Mouse (Mus musculus) midbrain, embryonic 13.5 days (tissue): ENCODE measurements around the gene Setx. TPM values are rescaled to one million over a fixed set of nuclear protein-coding genes. Genes with fewer than 3 reads are reported as not detected.

Experiments
- ATAC-seq: fragments of 200-750 bp; cut with Nextera tagmentation; 2 replicates; pipeline ENCODE4 v1.8.0; 2017; ENCODE audit warnings: mild to moderate bottlenecking, moderate TSS enrichment, moderate library complexity
- H3K27ac ChIP-seq: fragments of 300-500 bp; sonication (generic); 2 replicates; pipeline ENCODE4 v1.5.1; 2015; ENCODE audit warnings: inconsistent platforms, mild to moderate bottlenecking, moderate library complexity
- H3K27me3 ChIP-seq: fragments of 300-500 bp; sonication (generic); 2 replicates; pipeline ENCODE4 v1.6.1; 2015; ENCODE audit warnings: mild to moderate bottlenecking, inconsistent platforms
- H3K36me3 ChIP-seq: fragments of 300-500 bp; sonication (generic); 2 replicates; pipeline ENCODE4 v1.6.1; 2015; ENCODE audit warnings: mild to moderate bottlenecking, inconsistent platforms
- H3K4me1 ChIP-seq: fragments of 300-500 bp; sonication (generic); replicated peaks from 2 replicates; pipeline ENCODE4 v1.6.1; 2015; ENCODE audit warnings: inconsistent platforms
- H3K4me2 ChIP-seq: fragments of 300-500 bp; sonication (generic); replicated peaks from 2 replicates; pipeline ENCODE4 v1.6.1; 2015; ENCODE audit warnings: moderate library complexity, mild to moderate bottlenecking, inconsistent platforms
- H3K4me3 ChIP-seq: fragments of 300-500 bp; sonication (generic); replicated peaks from 2 replicates; pipeline ENCODE4 v1.5.1; 2015; ENCODE audit warnings: mild to moderate bottlenecking, inconsistent platforms
- H3K9ac ChIP-seq: fragments of 300-500 bp; sonication (generic); replicated peaks from 2 replicates; pipeline ENCODE4 v1.6.1; 2015; ENCODE audit warnings: mild to moderate bottlenecking, inconsistent platforms
- H3K9me3 ChIP-seq: fragments of 300-500 bp; sonication (generic); 2 replicates; pipeline ENCODE4 v1.6.1; 2016; ENCODE audit warnings: mild to moderate bottlenecking, inconsistent platforms
- WGBS: fragments of 180-500 bp; shearing (Covaris S2); methylation state at CpG from one replicate; pipeline ENCODE4 v1.1.7; 2015; 5-methylcytosine and 5-hydroxymethylcytosine counted together
- polyA plus RNA-seq: library from polyadenylated mRNA; unstranded; fragments of >200 nt; fragmentation: Nextera tagmentation; extraction: Ambion mirVana; gene quantifications from 2 replicates; pipeline ENCODE4 v1.2.1, GENCODE M21; 2015

Gene Setx
- polyA plus RNA-seq, 1 experiment from 2014 or later, result 14.3 TPM

- 94% methylated on average over 3 of the region's 3 CpGs for WGBS
- no peak overlapping the region for H3K9ac ChIP-seq
- no peak overlapping the region for H3K27ac ChIP-seq
Measured at GRCm38 (mm10) chr2:29174887-29175286, 50.9 kb downstream of the Setx start.

GRCm38 (mm10) chr2:29179810-29180209, 55.8 kb downstream of the Setx start:
- 91% methylated on average over 4 of the region's 4 CpGs for WGBS
- no peak for ATAC-seq
- H3K4me1 ChIP-seq, result no peaks in the 10 kb centered on the region
- H3K9me3 ChIP-seq, result no peaks in the 10 kb centered on the region
- H3K4me2 ChIP-seq, result no peak overlapping the region
- no peak overlapping the region for H3K4me3 ChIP-seq
- H3K27me3 ChIP-seq, result no peaks in the 10 kb centered on the region
- H3K27ac ChIP-seq, result no peak overlapping the region
- H3K9ac ChIP-seq, result no peak overlapping the region
- peaks cover 72% of the 10 kb centered on the region for H3K36me3 ChIP-seq

More at GRCm38 (mm10) chr2:29174887-29175286, 50.9 kb downstream of the Setx start:
- Histone ChIP-seq H3K4me2 (no peak overlapping the region), H3K9me3 (no peaks in the 10 kb centered on the region), H3K36me3 (peaks cover 86% of the 10 kb centered on the region), H3K27me3 (no peaks in the 10 kb centered on the region), H3K4me1 (no peaks in the 10 kb centered on the region), H3K4me3 (no peak overlapping the region)
- no peak for ATAC-seq

- Histone ChIP-seq H3K36me3 (peaks cover 62% of the 10 kb centered on the region), H3K27ac (no peak overlapping the region), H3K4me1 (no peaks in the 10 kb centered on the region), H3K4me3 (no peak overlapping the region), H3K9ac (no peak overlapping the region), H3K4me2 (no peak overlapping the region), H3K9me3 (no peaks in the 10 kb centered on the region), H3K27me3 (no peaks in the 10 kb centered on the region)
- WGBS, result 89% methylated on average over 2 of the region's 2 CpGs
- no peak for ATAC-seq
Measured at GRCm38 (mm10) chr2:29181111-29181510, 57.1 kb downstream of the Setx start.

GRCm38 (mm10) chr2:29183266-29183924, 59.4 kb downstream of the Setx start:
- Histone ChIP-seq H3K36me3 (peaks cover 41% of the 10 kb centered on the region), H3K9ac (no peak overlapping the region), H3K4me1 (no peaks in the 10 kb centered on the region), H3K27ac (no peak overlapping the region), H3K4me2 (no peak overlapping the region), H3K4me3 (no peak overlapping the region), H3K9me3 (no peaks in the 10 kb centered on the region), H3K27me3 (no peaks in the 10 kb centered on the region)
- ATAC-seq, result no peak
- 81% methylated on average over 6 of the region's 6 CpGs for WGBS

- no peak overlapping the region for H3K27ac ChIP-seq
- H3K4me1 ChIP-seq, result peaks cover under 1% of the 10 kb centered on the region; the same call in 1 of the 2 replicates
- H3K36me3 ChIP-seq, result peaks cover 13% of the 10 kb centered on the region
- H3K9ac ChIP-seq, result no peak overlapping the region
- WGBS, result 40% methylated on average over 6 of the region's 6 CpGs
- no peak overlapping the region for H3K4me2 ChIP-seq
- no peak for ATAC-seq
- H3K4me3 ChIP-seq, result no peak overlapping the region
- no peaks in the 10 kb centered on the region for H3K27me3 ChIP-seq
- H3K9me3 ChIP-seq, result no peaks in the 10 kb centered on the region
Measured at GRCm38 (mm10) chr2:29186209-29186608, 62.2 kb downstream of the Setx start.

- Histone ChIP-seq H3K9ac (no peak overlapping the region), H3K9me3 (no peaks in the 10 kb centered on the region)
- 85% methylated on average over 7 of the region's 7 CpGs for WGBS
Measured at GRCm38 (mm10) chr2:29190392-29190791, 66.4 kb downstream of the Setx start.

GRCm38 (mm10) chr2:29191216-29192215, 67.5 kb downstream of the Setx start:
- 74% methylated on average over 10 of the region's 10 CpGs for WGBS
- H3K4me1 ChIP-seq, result peaks cover 25% of the 10 kb centered on the region
- H3K4me2 ChIP-seq, result no peak overlapping the region
- H3K9ac ChIP-seq, result no peak overlapping the region
- H3K36me3 ChIP-seq, result no peaks in the 10 kb centered on the region
- no peak for ATAC-seq
- no peaks in the 10 kb centered on the region for H3K9me3 ChIP-seq
- peaks cover 18% of the 10 kb centered on the region for H3K27me3 ChIP-seq
- H3K27ac ChIP-seq, result no peak overlapping the region
- no peak overlapping the region for H3K4me3 ChIP-seq

More at GRCm38 (mm10) chr2:29190392-29190791, 66.4 kb downstream of the Setx start:
- peaks cover 25% of the 10 kb centered on the region for H3K4me1 ChIP-seq
- peaks cover 6% of the 10 kb centered on the region for H3K27me3 ChIP-seq
- no peak for ATAC-seq
- no peak overlapping the region for H3K27ac ChIP-seq
- no peak overlapping the region for H3K4me2 ChIP-seq
- no peak overlapping the region for H3K4me3 ChIP-seq
- no peaks in the 10 kb centered on the region for H3K36me3 ChIP-seq

- Histone ChIP-seq H3K9ac (no peak overlapping the region; the same call in 1 of the 2 replicates), H3K36me3 (no peaks in the 10 kb centered on the region), H3K4me3 (no peak overlapping the region), H3K27ac (no peak overlapping the region), H3K9me3 (no peaks in the 10 kb centered on the region), H3K4me1 (peaks cover 25% of the 10 kb centered on the region), H3K4me2 (no peak overlapping the region), H3K27me3 (peaks cover 28% of the 10 kb centered on the region)
- no peak for ATAC-seq
- WGBS, result 85% methylated on average over 8 of the region's 8 CpGs
Measured at GRCm38 (mm10) chr2:29192629-29193278, 68.8 kb downstream of the Setx start.

GRCm38 (mm10) chr2:29193819-29194546, 70.0 kb downstream of the Setx start:
- Histone ChIP-seq H3K27me3 (peaks cover 40% of the 10 kb centered on the region), H3K4me1 (peaks cover 25% of the 10 kb centered on the region), H3K36me3 (no peaks in the 10 kb centered on the region), H3K4me3 (peak overlapping the region; percentile 52), H3K4me2 (peak overlapping the region; percentile 94), H3K9ac (peak overlapping the region; percentile 58; the same call in 1 of the 2 replicates), H3K9me3 (no peaks in the 10 kb centered on the region), H3K27ac (no peak overlapping the region)
- 11% methylated on average over 16 of the region's 16 CpGs for WGBS
- ATAC-seq, result peak; percentile 48; the same call in 1 of the 2 replicates

- WGBS, result under 1% methylated on average over 61 of the region's 61 CpGs
Measured at GRCm38 (mm10) chr2:29194547-29195463, 70.8 kb downstream of the Setx start.

More at GRCm38 (mm10) chr2:29194547-29195463, 70.8 kb downstream of the Setx start:
- Histone ChIP-seq H3K27ac (no peak overlapping the region; the same call in 1 of the 2 replicates), H3K4me2 (peak overlapping the region; percentile 94), H3K36me3 (no peaks in the 10 kb centered on the region), H3K4me3 (peak overlapping the region; percentile 52), H3K9ac (peak overlapping the region; percentile 66), H3K27me3 (peaks cover 41% of the 10 kb centered on the region), H3K9me3 (no peaks in the 10 kb centered on the region), H3K4me1 (peaks cover 25% of the 10 kb centered on the region)
- ATAC-seq, result peak; percentile 79
